Mouse (Mus musculus): ENCODE measurements around the gene Ncoa5. TPM values are rescaled to one million over a fixed set of nuclear protein-coding genes. Genes with fewer than 3 reads are reported as not detected.

Ncoa5 gene
- polyA plus RNA-seq, 1 experiment from 2014 or later = 85.1 TPM

GRCm38 (mm10) chr2:165043090-165043636, 8.5 kb upstream of the Ncoa5 start:
- H3K27ac ChIP-seq (replicated peaks) = peak overlapping the region; percentile 79
- peak overlapping the region; percentile 38 for H3K9ac ChIP-seq (replicated peaks)
- peak; percentile 66 for ATAC-seq (ENCODE audit: low FRiP score)
- H3K36me3 ChIP-seq = no peaks in the 10 kb centered on the region
- no peaks in the 10 kb centered on the region for H3K9me3 ChIP-seq (replicated peaks)
- WGBS = under 1% methylated on average over 17 of the region's 17 CpGs
- H3K4me3 ChIP-seq (replicated peaks) = peak overlapping the region; percentile 17; the same call in 1 of the 2 replicates
- H3K4me1 ChIP-seq = peaks cover 17% of the 10 kb centered on the region
- no peaks in the 10 kb centered on the region for H3K27me3 ChIP-seq (replicated peaks)
- peak overlapping the region; percentile 52 for H3K4me2 ChIP-seq

GRCm38 (mm10) chr2:165042126-165042525, 7.5 kb upstream of the Ncoa5 start:
- no peak for ATAC-seq (ENCODE audit: low FRiP score)
- no peak overlapping the region for H3K4me2 ChIP-seq
- no peak overlapping the region for H3K9ac ChIP-seq (replicated peaks)
- 72% methylated on average over 5 of the region's 5 CpGs for WGBS
- no peak overlapping the region for H3K27ac ChIP-seq (replicated peaks)
- H3K4me3 ChIP-seq (replicated peaks) = no peak overlapping the region
- peaks cover 17% of the 10 kb centered on the region for H3K4me1 ChIP-seq
- H3K27me3 ChIP-seq (replicated peaks) = no peaks in the 10 kb centered on the region
- no peaks in the 10 kb centered on the region for H3K36me3 ChIP-seq
- H3K9me3 ChIP-seq (replicated peaks) = no peaks in the 10 kb centered on the region

GRCm38 (mm10) chr2:165037415-165037814, 2.7 kb upstream of the Ncoa5 start:
- Histone ChIP-seq H3K4me2 (no peak overlapping the region), H3K36me3 (no peaks in the 10 kb centered on the region), H3K27ac (replicated peaks) (no peak overlapping the region), H3K4me3 (replicated peaks) (no peak overlapping the region), H3K9me3 (replicated peaks) (no peaks in the 10 kb centered on the region), H3K4me1 (peaks cover 19% of the 10 kb centered on the region), H3K27me3 (replicated peaks) (no peaks in the 10 kb centered on the region), H3K9ac (replicated peaks) (no peak overlapping the region)
- ATAC-seq (ENCODE audit: low FRiP score) = no peak
- 64% methylated on average over 4 of the region's 4 CpGs for WGBS

DNA sequence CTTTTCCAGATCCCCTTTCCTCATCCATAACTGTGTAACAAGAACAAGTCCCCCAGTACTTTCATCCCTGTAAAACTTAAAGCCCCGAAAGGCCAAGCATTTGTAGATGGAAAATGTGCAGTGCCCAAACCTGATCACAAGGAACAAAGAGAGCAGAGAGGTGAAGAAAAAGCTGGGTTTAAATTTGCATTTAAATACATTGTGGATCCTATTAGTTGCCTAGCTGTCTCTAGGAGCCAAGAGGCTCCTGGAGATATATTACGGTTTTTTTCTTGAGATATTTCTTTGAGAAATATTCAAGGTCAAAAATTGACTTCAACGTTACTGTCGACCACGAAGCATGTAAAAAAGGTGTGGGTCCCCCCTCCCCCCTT, 378 bp upstream of the Ncoa5 start:
- peak overlapping the region; percentile 84 for H3K4me3 ChIP-seq (replicated peaks)
- 6% methylated on average over 5 of the region's 5 CpGs for WGBS
- H3K27ac ChIP-seq (replicated peaks) = peak overlapping the region; percentile 78
- H3K36me3 ChIP-seq = no peaks in the 10 kb centered on the region
- no peaks in the 10 kb centered on the region for H3K27me3 ChIP-seq (replicated peaks)
- H3K9ac ChIP-seq (replicated peaks) = no peak overlapping the region
- peaks cover 34% of the 10 kb centered on the region for H3K4me1 ChIP-seq
- peak overlapping the region; percentile 67 for H3K4me2 ChIP-seq
- ATAC-seq (ENCODE audit: low FRiP score) = no peak
- no peaks in the 10 kb centered on the region for H3K9me3 ChIP-seq (replicated peaks)

DNA sequence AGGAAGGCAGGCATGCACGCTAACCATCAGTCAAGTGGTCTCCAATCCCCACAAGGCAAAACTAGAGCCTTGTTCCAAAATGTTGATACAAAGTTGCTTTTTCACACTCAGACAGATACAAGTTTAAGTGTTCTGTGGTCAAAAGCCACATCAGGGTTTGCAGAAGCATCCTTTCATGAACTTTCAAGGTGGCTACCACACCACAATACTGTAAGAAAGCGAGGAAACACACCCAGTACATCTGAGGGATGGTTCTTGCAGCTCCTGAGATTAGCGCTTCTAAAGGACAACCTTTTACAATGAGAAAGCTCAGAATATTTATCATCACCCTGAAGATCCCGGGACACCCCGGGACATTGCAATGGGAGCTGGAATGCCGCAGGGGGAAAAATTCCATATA, 1.4 kb downstream of the Ncoa5 start:
- Histone ChIP-seq H3K9me3 (replicated peaks) (no peaks in the 10 kb centered on the region), H3K9ac (replicated peaks) (peak overlapping the region; percentile 98), H3K36me3 (no peaks in the 10 kb centered on the region), H3K27me3 (replicated peaks) (no peaks in the 10 kb centered on the region), H3K4me3 (replicated peaks) (peak overlapping the region; percentile 84), H3K4me2 (peak overlapping the region; percentile 67), H3K27ac (replicated peaks) (no peak overlapping the region), H3K4me1 (peaks cover 42% of the 10 kb centered on the region)
- no peak for ATAC-seq (ENCODE audit: low FRiP score)
- 37% methylated on average over 6 of the region's 6 CpGs for WGBS

- Histone ChIP-seq H3K9me3 (replicated peaks) (no peaks in the 10 kb centered on the region), H3K27me3 (replicated peaks) (no peaks in the 10 kb centered on the region), H3K36me3 (no peaks in the 10 kb centered on the region), H3K4me1 (peaks cover 42% of the 10 kb centered on the region), H3K4me2 (peak overlapping the region; percentile 67), H3K4me3 (replicated peaks) (peak overlapping the region; percentile 84), H3K27ac (replicated peaks) (no peak overlapping the region), H3K9ac (replicated peaks) (no peak overlapping the region)
- no peak for ATAC-seq (ENCODE audit: low FRiP score)
- 42% methylated on average over 3 of the region's 3 CpGs for WGBS
These were observed 2.1 kb downstream of the Ncoa5 start for GRCm38 (mm10) chr2:165032533-165032932.

DNA sequence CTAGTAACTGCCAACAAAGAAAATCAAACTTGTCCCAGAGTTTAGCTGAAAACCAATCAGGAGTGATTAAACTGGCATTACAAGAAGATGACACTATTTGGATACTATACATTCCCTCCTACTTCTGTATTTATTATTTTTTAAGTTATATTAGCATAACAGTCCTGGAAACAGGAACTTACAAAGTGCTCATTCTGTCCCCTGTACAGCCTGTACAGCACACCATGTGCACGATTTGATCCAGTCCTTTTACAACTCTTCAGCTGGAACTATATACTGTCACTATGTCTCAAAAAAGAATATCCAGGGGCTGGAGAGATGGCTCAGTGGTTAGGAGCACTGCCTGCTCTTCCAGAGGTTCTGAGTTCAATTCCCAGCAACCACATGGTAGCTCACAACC, 7.5 kb downstream of the Ncoa5 start:
- no peak overlapping the region for H3K4me2 ChIP-seq
- 67% methylated on average over 1 of the region's 1 CpGs for WGBS
- H3K4me1 ChIP-seq = peaks cover 31% of the 10 kb centered on the region
- H3K9ac ChIP-seq (replicated peaks) = no peak overlapping the region
- no peak overlapping the region for H3K27ac ChIP-seq (replicated peaks)
- no peak for ATAC-seq (ENCODE audit: low FRiP score)
- H3K4me3 ChIP-seq (replicated peaks) = no peak overlapping the region
- no peaks in the 10 kb centered on the region for H3K9me3 ChIP-seq (replicated peaks)
- no peaks in the 10 kb centered on the region for H3K27me3 ChIP-seq (replicated peaks)
- no peaks in the 10 kb centered on the region; the same call in none of the 2 replicates for H3K36me3 ChIP-seq

DNA sequence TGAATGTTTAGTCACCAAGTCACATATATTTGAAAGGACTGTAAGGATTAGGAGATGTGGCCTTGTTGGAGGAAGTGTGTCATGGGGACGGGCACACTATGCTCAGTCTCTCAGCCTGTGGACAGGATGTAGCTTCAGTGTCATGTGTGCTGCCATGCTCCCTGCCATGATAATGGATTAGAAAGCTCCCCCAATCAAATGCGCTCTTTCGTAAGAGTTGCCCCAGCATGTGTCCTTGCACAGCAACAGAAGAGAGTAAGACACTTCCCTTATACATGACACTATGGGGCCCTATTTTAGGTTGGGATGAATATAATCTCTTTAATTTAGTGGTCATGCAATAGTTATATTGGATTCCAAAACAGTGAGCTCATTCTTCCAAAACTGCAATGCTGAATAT, 14.2 kb downstream of the Ncoa5 start:
- Histone ChIP-seq H3K27me3 (replicated peaks) (no peaks in the 10 kb centered on the region), H3K36me3 (peaks cover 14% of the 10 kb centered on the region), H3K9me3 (replicated peaks) (no peaks in the 10 kb centered on the region), H3K4me2 (no peak overlapping the region), H3K4me1 (0 out of 2 replicates have a peak, but pooled peaks cover 3% of the 10 kb centered on the region), H3K4me3 (replicated peaks) (no peak overlapping the region), H3K27ac (replicated peaks) (no peak overlapping the region), H3K9ac (replicated peaks) (no peak overlapping the region)
- ATAC-seq (ENCODE audit: low FRiP score) = no peak
- 73% methylated on average over 3 of the region's 3 CpGs for WGBS

DNA sequence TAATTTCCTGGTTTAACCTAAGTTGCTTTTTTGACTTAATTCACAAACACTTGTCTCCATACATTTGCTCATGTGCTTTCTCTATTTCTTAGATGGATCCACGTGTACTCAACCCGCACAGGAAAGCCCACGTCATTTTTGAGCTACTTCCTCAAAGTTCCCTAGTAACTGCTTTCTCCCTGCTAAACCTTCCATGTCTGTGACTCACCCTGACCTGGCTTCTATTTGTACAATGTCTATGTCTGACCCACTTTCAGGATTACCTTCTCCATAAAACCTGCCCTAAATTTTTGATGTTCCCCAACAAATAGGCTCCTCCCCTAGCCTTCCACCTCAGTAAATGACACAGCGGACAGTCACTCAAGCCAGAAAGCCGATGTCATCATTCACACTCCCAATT, 19.7 kb downstream of the Ncoa5 start:
- ATAC-seq (ENCODE audit: low FRiP score) = no peak
- Histone ChIP-seq H3K27ac (replicated peaks) (no peak overlapping the region), H3K27me3 (replicated peaks) (no peaks in the 10 kb centered on the region), H3K4me2 (no peak overlapping the region), H3K9me3 (replicated peaks) (no peaks in the 10 kb centered on the region), H3K4me1 (no peaks in the 10 kb centered on the region), H3K4me3 (replicated peaks) (no peak overlapping the region), H3K36me3 (peaks cover 47% of the 10 kb centered on the region), H3K9ac (replicated peaks) (no peak overlapping the region)
- 92% methylated on average over 5 of the region's 5 CpGs for WGBS

DNA sequence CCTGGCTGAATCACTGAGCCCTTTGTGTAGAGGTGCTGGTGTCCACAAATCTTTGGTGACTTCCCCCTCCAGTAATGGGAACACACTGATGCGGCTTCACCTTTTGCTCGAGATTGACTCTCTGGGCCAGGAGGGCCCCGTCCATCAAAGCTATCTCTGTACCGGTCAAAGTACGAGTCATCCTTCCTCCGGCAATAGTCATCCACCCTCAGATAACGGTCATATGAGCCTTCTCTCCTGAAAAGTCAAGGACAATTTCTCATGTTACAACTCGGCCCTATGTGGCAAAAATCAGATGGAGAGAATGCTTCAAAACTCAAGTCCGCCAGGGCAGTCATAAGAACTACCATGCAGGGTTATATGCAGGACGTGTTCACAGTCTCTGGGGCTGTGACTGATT, 24.3 kb downstream of the Ncoa5 start:
- H3K27me3 ChIP-seq (replicated peaks) = no peaks in the 10 kb centered on the region
- H3K4me3 ChIP-seq (replicated peaks) = no peak overlapping the region
- no peak overlapping the region for H3K4me2 ChIP-seq

GRCm38 (mm10) chr2:165009581-165009980, 25.1 kb downstream of the Ncoa5 start:
- Histone ChIP-seq H3K9ac (replicated peaks) (no peak overlapping the region), H3K4me2 (no peak overlapping the region), H3K4me3 (replicated peaks) (no peak overlapping the region), H3K9me3 (replicated peaks) (no peaks in the 10 kb centered on the region), H3K36me3 (peaks cover 87% of the 10 kb centered on the region), H3K27ac (replicated peaks) (no peak overlapping the region), H3K4me1 (no peaks in the 10 kb centered on the region), H3K27me3 (replicated peaks) (no peaks in the 10 kb centered on the region)
- ATAC-seq (ENCODE audit: low FRiP score) = no peak
- WGBS = 92% methylated on average over 2 of the region's 2 CpGs

More for the DNA sequence above, 24.3 kb downstream of the Ncoa5 start:
- no peaks in the 10 kb centered on the region for H3K4me1 ChIP-seq
- H3K9ac ChIP-seq (replicated peaks) = no peak overlapping the region
- WGBS = 93% methylated on average over 10 of the region's 10 CpGs
- peaks cover 79% of the 10 kb centered on the region for H3K36me3 ChIP-seq
- no peak overlapping the region for H3K27ac ChIP-seq (replicated peaks)
- no peak for ATAC-seq (ENCODE audit: low FRiP score)
- H3K9me3 ChIP-seq (replicated peaks) = no peaks in the 10 kb centered on the region

- no peak for ATAC-seq (ENCODE audit: low FRiP score)
- Histone ChIP-seq H3K27me3 (replicated peaks) (no peaks in the 10 kb centered on the region), H3K4me2 (no peak overlapping the region), H3K9me3 (replicated peaks) (no peaks in the 10 kb centered on the region), H3K9ac (replicated peaks) (no peak overlapping the region), H3K36me3 (peaks cover 91% of the 10 kb centered on the region), H3K4me3 (replicated peaks) (no peak overlapping the region), H3K4me1 (no peaks in the 10 kb centered on the region), H3K27ac (replicated peaks) (no peak overlapping the region)
- 96% methylated on average over 14 of the region's 14 CpGs for WGBS
These were observed 25.5 kb downstream of the Ncoa5 start for GRCm38 (mm10) chr2:165009161-165009560.

Measured in neural tube, embryonic 15.5 days (tissue).